Comparison of ENCODE assay signal across 29 mouse cellular contexts in the genomic region with DNA sequence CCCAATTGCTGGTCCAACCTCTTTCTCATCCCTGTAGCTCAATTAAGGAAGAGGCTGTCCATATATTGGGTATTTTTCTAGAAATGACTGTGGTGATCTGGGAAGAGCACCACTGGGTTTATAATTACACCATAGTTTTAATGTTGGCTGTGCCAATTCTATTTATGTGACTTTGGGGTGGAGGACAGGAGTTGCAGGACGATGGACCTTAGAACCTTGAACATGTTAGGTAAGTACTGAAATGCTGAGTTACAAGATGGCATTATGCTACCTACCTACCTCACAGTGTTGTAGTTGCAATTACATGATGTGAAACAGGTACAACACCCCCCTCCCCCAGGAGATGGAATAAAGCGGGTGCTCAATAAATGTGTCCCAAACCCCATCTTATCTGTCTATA. TPM values are rescaled to one million over a fixed set of nuclear protein-coding genes. Genes with fewer than 3 reads are reported as not detected.
DNase-seq lines count a peak whose midpoint lies in the region; ATAC-seq and TF ChIP-seq lines count a peak whose summit lies in the region.
"Had no signal": no experiment of that assay in that cellular context is flagged by ENCODE, and none has a peak within 500 bp of the region (broad histone marks: within the 10 kb centered on the region; RNA-seq: fewer than 3 reads in every experiment).

No protein-coding gene starts in this region.

- TF ChIP-seq POLR2A in kidney, adult 2 months (IDR thresholded peaks at IDR 0.05; ENCODE audit: low read depth, low read length), result no peak

- no peak overlapping the region for H3K9ac ChIP-seq in kidney, embryonic 15.5 days
- no peak overlapping the region for H3K9ac ChIP-seq in liver, postnatal 0 days (replicated peaks)
- H3K9ac ChIP-seq in liver, embryonic 11.5 days (ENCODE audit: low read depth, low read length), result no peak overlapping the region
- H3K9ac ChIP-seq: embryonic facial prominence, embryonic 12.5 days; forebrain, embryonic 13.5 days had no signal

- H3K27me3 ChIP-seq in kidney, adult 2 months (replicated peaks; ENCODE audit: control insufficient read depth, insufficient read depth, low read length), result no peaks in the 10 kb centered on the region
- H3K27me3 ChIP-seq in kidney, embryonic 15.5 days, result no peaks in the 10 kb centered on the region
- H3K27me3 ChIP-seq in liver, postnatal 0 days (ENCODE audit: insufficient read depth, low read length), result no peaks in the 10 kb centered on the region
- H3K27me3 ChIP-seq in liver, embryonic 11.5 days (replicated peaks; ENCODE audit: control insufficient read depth, insufficient read depth, low read length), result no peaks in the 10 kb centered on the region; the same call in 1 of the 2 replicates
- H3K27me3 ChIP-seq: Patski had no signal

- WGBS in kidney, adult 2 months, result 71% methylated on average over 2 of the region's 2 CpGs
- WGBS in kidney, embryonic 15.5 days, result 56% methylated on average over 2 of the region's 2 CpGs
- 71% methylated on average over 2 of the region's 2 CpGs for WGBS in liver, postnatal 0 days (ENCODE audit: insufficient replicate concordance)
- WGBS in liver, embryonic 11.5 days, result 79% methylated on average over 2 of the region's 2 CpGs

- no peak for ATAC-seq in kidney, embryonic 15.5 days (replicated peaks; ENCODE audit: low FRiP score)
- ATAC-seq in liver, postnatal 0 days, result peak; percentile 52
- no peak for ATAC-seq in liver, embryonic 11.5 days (replicated peaks; ENCODE audit: low FRiP score)
- ATAC-seq: activated CD4-positive, CD25-positive, alpha-beta regulatory T cell, adult 4 months; CD4-positive, CD25-positive, alpha-beta regulatory T cell, adult 4 months; forebrain, embryonic 13.5 days; Patski had no signal

- peaks cover 8% of the 10 kb centered on the region for H3K4me1 ChIP-seq in kidney, adult 2 months (ENCODE audit: control insufficient read depth, insufficient read depth, low read length)
- H3K4me1 ChIP-seq in kidney, embryonic 15.5 days, result peaks cover 4% of the 10 kb centered on the region
- 0 out of 2 replicates have a peak, but pooled peaks cover 2% of the 10 kb centered on the region for H3K4me1 ChIP-seq in liver, postnatal 0 days (ENCODE audit: insufficient read depth)
- no peaks in the 10 kb centered on the region; the same call in 1 of the 2 replicates for H3K4me1 ChIP-seq in liver, embryonic 11.5 days (replicated peaks; ENCODE audit: control insufficient read depth, insufficient read depth, low read length)
- H3K4me1 ChIP-seq: embryonic facial prominence, embryonic 10.5 days; embryonic facial prominence, embryonic 12.5 days; forebrain, embryonic 13.5 days had no signal

- H3K36me3 ChIP-seq in kidney, adult 2 months (ENCODE audit: control insufficient read depth, insufficient read depth, low read length), result no peaks in the 10 kb centered on the region; the same call in 1 of the 2 replicates
- H3K36me3 ChIP-seq in kidney, embryonic 15.5 days, result no peaks in the 10 kb centered on the region
- 0 out of 2 replicates have a peak, but pooled peaks cover 2% of the 10 kb centered on the region for H3K36me3 ChIP-seq in liver, postnatal 0 days (replicated peaks; ENCODE audit: insufficient read depth, low read length)
- no peaks in the 10 kb centered on the region for H3K36me3 ChIP-seq in liver, embryonic 11.5 days (ENCODE audit: control insufficient read depth, insufficient read depth, low read length)
- H3K36me3 ChIP-seq: embryonic facial prominence, embryonic 10.5 days; embryonic facial prominence, embryonic 12.5 days; G1E had no signal

- H3K9me3 ChIP-seq in kidney, embryonic 15.5 days (replicated peaks), result no peaks in the 10 kb centered on the region
- H3K9me3 ChIP-seq in liver, postnatal 0 days (ENCODE audit: low read length), result no peaks in the 10 kb centered on the region
- no peaks in the 10 kb centered on the region for H3K9me3 ChIP-seq in liver, embryonic 11.5 days (ENCODE audit: control insufficient read depth, low read length)
- H3K9me3 ChIP-seq: embryonic facial prominence, embryonic 10.5 days; embryonic facial prominence, embryonic 12.5 days; forebrain, embryonic 13.5 days; G1E had no signal

- H3K4me2 ChIP-seq in kidney, embryonic 15.5 days, result no peak overlapping the region
- H3K4me2 ChIP-seq in liver, postnatal 0 days (ENCODE audit: low read depth, low read length), result no peak overlapping the region
- no peak overlapping the region for H3K4me2 ChIP-seq in liver, embryonic 11.5 days
- H3K4me2 ChIP-seq: embryonic facial prominence, embryonic 12.5 days; forebrain, embryonic 13.5 days had no signal

- no peak for TF ChIP-seq EP300 in liver, postnatal 0 days (IDR thresholded peaks at IDR 0.05; ENCODE audit: low read depth)

- DNase-seq in heart, adult 11 months, result peak; percentile 52
- DNase-seq in heart, adult 8-10 months (ENCODE audit: low spot score), result no peak
- DNase-seq in kidney, adult 2 months, result peak; percentile 52
- DNase-seq in kidney, adult 11 months, result no peak
- no peak for DNase-seq in kidney, postnatal 10 days
- no peak for DNase-seq in liver, postnatal 0 days
- DNase-seq in liver, embryonic 11.5 days (ENCODE audit: low spot score), result no peak
- DNase-seq: adrenal gland, adult 8-10 months; adrenal gland, postnatal 14 days; adrenal gland, postnatal 36 days; B cell, adult 2 months; cerebellum, adult 11-12 months; cerebellum, adult 2 months; cerebellum, adult 9-10 months; cerebellum, postnatal 10 days; cerebellum, postnatal 25 days had no signal

- H3K27ac ChIP-seq in kidney, adult 2 months (ENCODE audit: insufficient read depth, low read depth, low read length), result no peak overlapping the region
- 0 out of 2 replicates have a peak overlapping the region, but pooled peaks have one; percentile 29 for H3K27ac ChIP-seq in kidney, embryonic 15.5 days
- no peak overlapping the region for H3K27ac ChIP-seq in liver, postnatal 0 days (ENCODE audit: low read depth)
- no peak overlapping the region for H3K27ac ChIP-seq in liver, embryonic 11.5 days (ENCODE audit: low read depth, low read length)
- H3K27ac ChIP-seq: embryonic facial prominence, embryonic 10.5 days; embryonic facial prominence, embryonic 12.5 days; forebrain, embryonic 13.5 days had no signal

- H3K4me3 ChIP-seq in kidney, adult 2 months (ENCODE audit: insufficient read depth, low read depth, low read length), result no peak overlapping the region
- H3K4me3 ChIP-seq in kidney, embryonic 15.5 days (replicated peaks), result no peak overlapping the region
- no peak overlapping the region for H3K4me3 ChIP-seq in liver, postnatal 0 days (ENCODE audit: low read depth, low read length)
- no peak overlapping the region for H3K4me3 ChIP-seq in liver, embryonic 11.5 days (ENCODE audit: low read depth, low read length)
- H3K4me3 ChIP-seq: embryonic facial prominence, embryonic 10.5 days; embryonic facial prominence, embryonic 12.5 days; forebrain, embryonic 13.5 days had no signal

- TF ChIP-seq CTCF in kidney, adult 2 months (conservative IDR thresholded peaks at IDR 0.05; ENCODE audit: insufficient read depth, insufficient read length, low read depth, low read length), result no peak
- no peak for TF ChIP-seq CTCF in liver, postnatal 0 days (IDR thresholded peaks at IDR 0.05; ENCODE audit: low read depth)

RNA-seq across cellular contexts. Expression of a gene that starts 8.0 kb away (rescaled TPM):
- total RNA-seq in heart, adult 8-10 months (2022), result 10 to 100 TPM; 11.2 to 13.0 (median 11.9) TPM
- 29.7 and 31.7 TPM in 2 replicates for polyA plus RNA-seq in kidney, adult 2 months (2012; rRNA removed)
- polyA plus RNA-seq in kidney, embryonic 15.5 days (2015; fragmentation: Nextera tagmentation; extraction: Ambion mirVana), result 116 and 128 TPM in 2 replicates
- 36.0 and 37.3 TPM in 2 replicates for polyA plus RNA-seq in liver, postnatal 0 days (2015; fragmentation: Nextera tagmentation; extraction: Ambion mirVana)
- polyA plus RNA-seq in liver, embryonic 11.5 days (2014; fragmentation: Nextera tagmentation; extraction: Ambion mirVana), result 138 and 147 TPM in 2 replicates

RNA-seq across cellular contexts. Expression of a gene that starts 8.6 kb away (rescaled TPM):
- total RNA-seq in heart, adult 8-10 months (2022), result 1 to 10 TPM in 2 of 4 experiments, under 1 TPM in 2; 0.87 to 2.1 (median 1.1) TPM
- 208 and 340 TPM in 2 replicates for polyA plus RNA-seq in kidney, adult 2 months (2012; rRNA removed)
- 10.1 and 10.9 TPM in 2 replicates for polyA plus RNA-seq in kidney, embryonic 15.5 days (2015; fragmentation: Nextera tagmentation; extraction: Ambion mirVana)
- polyA plus RNA-seq in liver, postnatal 0 days (2015; fragmentation: Nextera tagmentation; extraction: Ambion mirVana), result 7.2 and 8.5 TPM in 2 replicates
- polyA plus RNA-seq in liver, embryonic 11.5 days (2014; fragmentation: Nextera tagmentation; extraction: Ambion mirVana), result 2.5 and 2.7 TPM in 2 replicates
- total RNA-seq: CH12.LX, G1E had no signal
- polyA plus RNA-seq: activated CD4-positive, CD25-positive, alpha-beta regulatory T cell, adult 4 months; CD4-positive, CD25-positive, alpha-beta regulatory T cell, adult 4 months; embryonic facial prominence, embryonic 12.5 days; embryonic facial prominence, embryonic 14.5 days; forebrain, embryonic 11.5 days; forebrain, embryonic 13.5 days; G1E had no signal

RNA-seq across cellular contexts. Expression of a gene that starts 31.1 kb away (rescaled TPM):
- total RNA-seq in heart, adult 8-10 months (2022), result 1 to 10 TPM in 2 of 4 experiments, under 1 TPM in 2; 0.66 to 1.5 (median 1.2) TPM
- 0.60 and 0.66 TPM in 2 replicates for polyA plus RNA-seq in kidney, adult 2 months (2012; rRNA removed)
- 24.6 and 26.3 TPM in 2 replicates for polyA plus RNA-seq in kidney, embryonic 15.5 days (2015; fragmentation: Nextera tagmentation; extraction: Ambion mirVana)
- polyA plus RNA-seq in liver, postnatal 0 days (2015; fragmentation: Nextera tagmentation; extraction: Ambion mirVana), result 1.1 and 1.3 TPM in 2 replicates
- 4.5 and 5.2 TPM in 2 replicates for polyA plus RNA-seq in liver, embryonic 11.5 days (2014; fragmentation: Nextera tagmentation; extraction: Ambion mirVana)

RNA-seq across cellular contexts. Expression of a gene that starts 50.0 kb away (rescaled TPM):
- not detected for total RNA-seq in heart, adult 8-10 months (2022)
- 0.07 TPM in 1 of 2 replicates, not detected in the other for polyA plus RNA-seq in kidney, adult 2 months (2012; rRNA removed)
- polyA plus RNA-seq in kidney, embryonic 15.5 days (2015; fragmentation: Nextera tagmentation; extraction: Ambion mirVana), result 0.16 TPM in 1 of 2 replicates, not detected in the other
- polyA plus RNA-seq in liver, postnatal 0 days (2015; fragmentation: Nextera tagmentation; extraction: Ambion mirVana), result 0.06 TPM in 1 of 2 replicates, not detected in the other
- not detected in 2 replicates for polyA plus RNA-seq in liver, embryonic 11.5 days (2014; fragmentation: Nextera tagmentation; extraction: Ambion mirVana)
- total RNA-seq: adrenal gland, adult 18-20 months; adrenal gland, postnatal 14 days; adrenal gland, postnatal 36 days; CH12.LX had no signal
- polyA plus RNA-seq: activated CD4-positive, CD25-positive, alpha-beta regulatory T cell, adult 4 months; CD4-positive, CD25-positive, alpha-beta regulatory T cell, adult 4 months; cerebellum, adult 2 months; cortical plate, adult 2 months; embryonic facial prominence, embryonic 12.5 days; embryonic facial prominence, embryonic 14.5 days; forebrain, embryonic 11.5 days; forebrain, embryonic 13.5 days; G1E had no signal

RNA-seq across cellular contexts. Expression of a gene that starts 56.6 kb away (rescaled TPM):
- 10 to 100 TPM; 41.3 to 48.6 (median 45.1) TPM for total RNA-seq in heart, adult 8-10 months (2022)
- polyA plus RNA-seq in kidney, adult 2 months (2012; rRNA removed), result 29.4 and 34.1 TPM in 2 replicates
- polyA plus RNA-seq in kidney, embryonic 15.5 days (2015; fragmentation: Nextera tagmentation; extraction: Ambion mirVana), result 79.3 and 82.0 TPM in 2 replicates
- polyA plus RNA-seq in liver, postnatal 0 days (2015; fragmentation: Nextera tagmentation; extraction: Ambion mirVana), result 36.1 and 38.3 TPM in 2 replicates
- 78.7 and 81.2 TPM in 2 replicates for polyA plus RNA-seq in liver, embryonic 11.5 days (2014; fragmentation: Nextera tagmentation; extraction: Ambion mirVana)

Comparison
In these comparisons a context has a peak if more than half of its experiments do, and no peak if none do; other contexts are left out.
1. DNase-seq: peak in heart, adult 11 months (single experiment) and kidney, adult 2 months (single experiment); none in heart, adult 8-10 months (single experiment), kidney, adult 11 months (single experiment), kidney, postnatal 10 days (single experiment), liver, postnatal 0 days (single experiment) and liver, embryonic 11.5 days (single experiment).
2. RNA of a gene that starts 8.6 kb away (polyA plus RNA-seq): 208 to 340 TPM in kidney, adult 2 months; 10.1 to 10.9 TPM in kidney, embryonic 15.5 days, 7.2 to 8.5 TPM in liver, postnatal 0 days and 2.5 to 2.7 TPM in liver, embryonic 11.5 days; every median in the first group is over 10 times any median in the second.